Comparison of ENCODE assay signal across 8 mouse cellular contexts in the genomic region with DNA sequence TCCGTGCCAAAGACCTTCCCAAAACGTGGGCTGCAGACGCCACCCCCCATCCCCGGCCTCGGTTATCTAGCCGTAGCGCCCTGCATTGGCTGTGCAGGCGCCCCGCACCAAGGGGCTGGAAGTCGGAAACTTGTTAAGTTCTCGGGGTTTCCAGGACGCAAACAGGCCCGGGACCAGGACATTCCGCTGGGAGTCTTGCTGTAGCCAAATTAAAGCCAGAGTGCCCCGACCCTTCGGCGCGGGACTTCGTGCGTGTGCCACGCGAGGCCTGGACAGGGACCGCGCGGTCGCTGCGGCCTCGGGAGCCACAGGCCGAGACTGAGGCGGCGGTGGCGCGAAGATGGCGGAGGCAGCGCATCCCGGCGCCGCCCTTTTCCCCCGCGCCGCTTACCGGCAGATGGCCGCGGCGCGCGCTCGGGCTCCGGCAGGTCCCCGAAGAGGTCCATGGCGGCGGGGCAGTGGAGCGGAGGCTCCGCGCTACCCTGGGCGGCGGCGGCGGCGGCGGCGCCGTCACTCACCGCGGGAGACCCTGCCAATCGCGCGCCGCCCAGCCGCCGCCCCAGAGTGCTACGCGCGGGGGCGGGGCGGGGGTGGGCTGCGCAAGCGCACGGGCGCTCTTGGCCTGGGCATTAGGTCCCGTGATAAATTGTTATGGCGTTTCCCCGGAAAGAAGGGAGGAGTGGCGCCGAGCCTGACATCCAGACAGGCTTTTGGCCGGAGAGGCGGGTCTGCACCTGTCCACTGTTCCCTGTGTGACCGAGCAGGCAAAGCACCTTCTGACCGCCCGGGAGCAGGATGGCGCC. TPM values are rescaled to one million over a fixed set of nuclear protein-coding genes. Genes with fewer than 3 reads are reported as not detected.
DNase-seq lines count a peak whose midpoint lies in the region; ATAC-seq and TF ChIP-seq lines count a peak whose summit lies in the region.

A gene (minus strand): TSS at position 556 of the 803 bp plus-strand sequence.

- H3K9me3 ChIP-seq in forebrain, embryonic 13.5 days (replicated peaks): no peaks in the 10 kb centered on the region
- no peaks in the 10 kb centered on the region for H3K9me3 ChIP-seq in lung, embryonic 14.5 days (ENCODE audit: low read depth, low read length)

- peak within 1 kb of the TSS; percentile 86 for H3K4me3 ChIP-seq in forebrain, embryonic 13.5 days
- peak within 1 kb of the TSS; percentile 89 for H3K4me3 ChIP-seq in lung, embryonic 14.5 days (ENCODE audit: low read depth, low read length)
- peak within 1 kb of the TSS; percentile 95 for H3K4me3 ChIP-seq in olfactory bulb, adult 2 months (ENCODE audit: insufficient read depth, low read depth, low read length)
- peak within 1 kb of the TSS; percentile 68 for H3K4me3 ChIP-seq in thymus, adult 2 months (ENCODE audit: control insufficient read depth, insufficient read depth, low read length)

- WGBS in forebrain, embryonic 13.5 days: under 1% methylated on average over 88 of the region's 91 CpGs
- WGBS in lung, embryonic 14.5 days: under 1% methylated on average over 72 of the region's 91 CpGs
- under 1% methylated on average over 91 of the region's 91 CpGs for WGBS in olfactory bulb, adult 2 months
- under 1% methylated on average over 85 of the region's 91 CpGs for WGBS in thymus, adult 2 months

- no peak for TF ChIP-seq CTCF in lung, embryonic 14.5 days (IDR thresholded peaks at IDR 0.05; ENCODE audit: low read depth)
- no peak for TF ChIP-seq CTCF in olfactory bulb, adult 2 months (IDR thresholded peaks at IDR 0.05; ENCODE audit: insufficient read depth, low read depth, low read length)
- peak; percentile 40; the same call in 1 of the 2 replicates for TF ChIP-seq CTCF in thymus, adult 2 months (IDR thresholded peaks at IDR 0.05; ENCODE audit: borderline replicate concordance, control insufficient read depth, extremely low read depth, insufficient read depth, low read length, poor library complexity)

- peaks cover 29% of the 10 kb centered on the region for H3K4me1 ChIP-seq in forebrain, embryonic 13.5 days
- H3K4me1 ChIP-seq in lung, embryonic 14.5 days (ENCODE audit: insufficient read depth): peaks cover 13% of the 10 kb centered on the region; the same call in 1 of the 2 replicates
- H3K4me1 ChIP-seq in olfactory bulb, adult 2 months (ENCODE audit: control insufficient read depth, insufficient read depth, low read length): peaks cover 2% of the 10 kb centered on the region
- H3K4me1 ChIP-seq in thymus, adult 2 months (replicated peaks; ENCODE audit: control insufficient read depth, insufficient read depth, low read length): peaks cover 9% of the 10 kb centered on the region

- H3K9ac ChIP-seq in forebrain, embryonic 13.5 days: peak within 1 kb of the TSS; percentile 89
- peak within 1 kb of the TSS; percentile 89 for H3K9ac ChIP-seq in lung, embryonic 14.5 days

- no peaks in the 10 kb centered on the region for H3K27me3 ChIP-seq in forebrain, embryonic 13.5 days
- H3K27me3 ChIP-seq in lung, embryonic 14.5 days (ENCODE audit: insufficient read depth, low read length): no peaks in the 10 kb centered on the region
- no peaks in the 10 kb centered on the region for H3K27me3 ChIP-seq in thymus, adult 2 months (ENCODE audit: control insufficient read depth, insufficient read depth, low read length)

- intact Hi-C loops in heart, postnatal 10 days (cut with DNase I): no loop called here

- TF ChIP-seq POLR2A in olfactory bulb, adult 2 months (IDR thresholded peaks at IDR 0.05; ENCODE audit: insufficient read depth, low read depth, low read length): peak; percentile 64; the same call in 1 of the 2 replicates
- peak; percentile 89 for TF ChIP-seq POLR2A in thymus, adult 2 months (IDR thresholded peaks at IDR 0.05; ENCODE audit: control insufficient read depth, extremely low read depth, insufficient read depth, low read length, poor library complexity)

- peak within 1 kb of the TSS; percentile 84 for H3K27ac ChIP-seq in forebrain, embryonic 13.5 days
- peak within 1 kb of the TSS; percentile 82 for H3K27ac ChIP-seq in lung, embryonic 14.5 days (ENCODE audit: low read depth)
- peak within 1 kb of the TSS; percentile 95 for H3K27ac ChIP-seq in olfactory bulb, adult 2 months (ENCODE audit: insufficient read depth, low read depth, low read length)
- H3K27ac ChIP-seq in thymus, adult 2 months (ENCODE audit: control insufficient read depth, insufficient read depth, low read length): no peak within 1 kb of the TSS

- H3K36me3 ChIP-seq in forebrain, embryonic 13.5 days (ENCODE audit: poor library complexity, severe bottlenecking): peaks cover 22% of the 10 kb centered on the region
- peaks cover 15% of the 10 kb centered on the region; the same call in 1 of the 2 replicates for H3K36me3 ChIP-seq in lung, embryonic 14.5 days (ENCODE audit: insufficient read depth)
- no peaks in the 10 kb centered on the region for H3K36me3 ChIP-seq in thymus, adult 2 months (ENCODE audit: control insufficient read depth, insufficient read depth, low read length)

- peak within 1 kb of the TSS; percentile 96 for H3K4me2 ChIP-seq in forebrain, embryonic 13.5 days
- H3K4me2 ChIP-seq in lung, embryonic 14.5 days: peak within 1 kb of the TSS; percentile 93

- peak; percentile 86 for DNase-seq in ES-CJ7 (ENCODE audit: low read depth, low spot score)
- peak; percentile 84 for DNase-seq in c-Kit-positive CD71-positive TER-119-positive erythroid progenitor cells, embryonic 14.5 days (ENCODE audit: low spot score)
- peak; percentile 86 for DNase-seq in heart, postnatal 10 days
- peak; percentile 60 to 85 for DNase-seq in layer of hippocampus, adult 18-20 months (ENCODE audit: low spot score in 2 of 2)
- DNase-seq in lung, embryonic 14.5 days: peak; percentile 92
- peak; percentile 74 for DNase-seq in thymus, adult 2 months

- ATAC-seq in forebrain, embryonic 13.5 days: peak; percentile 98
- ATAC-seq in lung, embryonic 14.5 days (ENCODE audit: insufficient read depth): peak; percentile 97

RNA-seq across cellular contexts. Expression of the gene that starts here (rescaled TPM):
- 162 and 181 TPM in 2 replicates for polyA plus RNA-seq in forebrain, embryonic 13.5 days (2015; fragmentation: Nextera tagmentation; extraction: Ambion mirVana)
- total RNA-seq in heart, postnatal 10 days (2021): 10 to 100 TPM; 48.5 to 54.9 TPM
- total RNA-seq in layer of hippocampus, adult 18-20 months (2021): 10 to 100 TPM; 62.3 to 63.0 TPM
- 140 and 144 TPM in 2 replicates for polyA plus RNA-seq in lung, embryonic 14.5 days (2014; fragmentation: Nextera tagmentation; extraction: Ambion mirVana)
- not detected in 2 replicates for polyA plus RNA-seq in olfactory bulb, adult 2 months (2012; ENCODE audit: insufficient read depth, insufficient read length, low replicate concordance, missing spikeins)
- polyA plus RNA-seq in thymus, adult 2 months (2012; rRNA removed): 90.3 and 104 TPM in 2 replicates

Comparison
In these comparisons a context has a peak if more than half of its experiments do, and no peak if none do; other contexts are left out.
1. RNA of the gene that starts here (polyA plus RNA-seq): 162 to 181 TPM in forebrain, embryonic 13.5 days, 140 to 144 TPM in lung, embryonic 14.5 days and 90.3 to 104 TPM in thymus, adult 2 months; not detected in olfactory bulb, adult 2 months; every median in the first group is over 10 times any median in the second.
2. Peak in every context shown above with its lines, with median percentiles within 50 percentile points of each other: DNase-seq and H3K4me3 ChIP-seq.